Mouse (Mus musculus) heart, adult 8-10 months (tissue): ENCODE results near the gene Nobox. TPM values are rescaled to one million over a fixed set of nuclear protein-coding genes. Genes with fewer than 3 reads are reported as not detected.
A peak's percentile ranks its signal among the peaks of the same experiment; 100 is the strongest.

Source experiments
- DNase-seq: peaks from one replicate; pipeline ENCODE4 v3.0.0; 2022; ENCODE audit warnings: low spot score
- total RNA-seq, 4 experiments: library from RNA; stranded (reverse); gene quantifications; 2 replicates each; pipeline ENCODE4 v1.2.4; 2022

Nobox gene
- total RNA-seq, result not detected

DNA sequence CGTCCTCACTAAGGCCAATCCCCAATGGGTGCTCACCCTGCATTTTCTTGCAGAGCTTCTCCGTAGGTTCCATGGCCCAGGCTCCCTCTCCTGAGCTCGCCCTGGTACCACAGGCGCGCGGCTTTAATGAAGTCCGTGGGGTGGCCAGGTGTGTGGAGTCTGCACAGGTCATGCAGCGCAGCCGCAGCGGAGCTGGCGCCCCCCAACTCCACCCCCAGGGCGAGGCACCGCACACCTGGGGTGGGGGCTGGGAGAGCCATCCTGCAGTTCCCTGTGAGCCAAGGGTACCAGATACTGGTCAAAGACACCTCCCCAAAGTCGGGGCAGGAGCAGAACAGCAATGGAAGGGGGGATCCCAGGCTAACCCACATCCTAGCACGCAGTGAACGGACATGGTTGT, at the start of gene Nobox:
Gene Nobox (minus strand): TSS at position 101 of the 400 bp plus-strand sequence.
- DNase-seq, result no peak

DNA sequence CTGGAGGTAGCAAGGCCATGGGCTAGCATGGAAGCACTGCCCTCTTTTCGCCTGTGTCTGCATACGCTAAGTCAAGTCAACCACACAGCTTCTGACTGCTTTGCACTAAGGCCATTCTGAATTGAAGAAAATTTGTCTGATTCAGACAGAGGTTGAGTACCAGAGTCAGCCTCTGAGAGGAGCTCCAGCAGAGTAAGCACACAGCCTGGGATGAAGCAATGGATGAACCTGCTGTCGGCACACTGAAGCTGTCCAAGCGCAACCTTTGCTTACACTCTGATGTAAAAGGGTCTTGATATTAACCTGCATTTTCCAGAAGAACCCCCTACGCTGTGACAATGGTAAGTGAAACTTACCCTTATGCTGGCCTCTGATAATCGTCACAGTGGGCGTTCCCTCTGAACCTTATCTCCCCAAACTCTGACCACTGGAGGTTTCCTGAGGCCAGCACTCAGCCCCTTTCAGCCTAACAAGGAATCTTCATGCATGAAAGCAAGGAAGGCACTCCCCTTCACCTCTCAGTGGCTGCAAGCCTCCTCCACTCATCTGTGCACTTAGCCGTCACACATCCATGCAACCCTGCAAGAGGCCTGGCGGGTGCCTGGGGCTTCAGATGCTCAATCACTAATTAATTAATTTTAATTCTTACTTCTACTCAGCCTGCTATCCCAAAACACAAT, 45.3 kb upstream of the Nobox start:
- DNase-seq, result no peak

DNA sequence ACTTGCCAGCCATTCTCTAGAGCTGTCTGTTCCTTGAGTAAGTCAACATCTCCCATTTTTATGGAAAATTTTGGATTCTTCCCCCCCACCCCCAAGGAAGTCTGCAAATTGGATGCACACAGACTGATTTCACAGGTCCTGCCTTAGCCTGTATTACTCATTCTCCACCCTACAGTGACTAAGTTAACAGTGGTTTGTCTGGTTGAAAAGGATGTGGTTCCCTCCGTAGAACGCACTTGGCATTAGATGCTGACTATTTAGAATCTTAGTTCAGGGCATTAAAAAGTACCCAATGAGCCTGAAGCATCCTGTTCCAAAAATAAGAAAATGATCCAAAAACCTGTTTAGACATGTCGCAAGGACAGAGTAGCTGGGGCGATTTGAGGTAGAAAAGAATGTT, 44.1 kb upstream of the Nobox start:
- DNase-seq, result no peak

DNA sequence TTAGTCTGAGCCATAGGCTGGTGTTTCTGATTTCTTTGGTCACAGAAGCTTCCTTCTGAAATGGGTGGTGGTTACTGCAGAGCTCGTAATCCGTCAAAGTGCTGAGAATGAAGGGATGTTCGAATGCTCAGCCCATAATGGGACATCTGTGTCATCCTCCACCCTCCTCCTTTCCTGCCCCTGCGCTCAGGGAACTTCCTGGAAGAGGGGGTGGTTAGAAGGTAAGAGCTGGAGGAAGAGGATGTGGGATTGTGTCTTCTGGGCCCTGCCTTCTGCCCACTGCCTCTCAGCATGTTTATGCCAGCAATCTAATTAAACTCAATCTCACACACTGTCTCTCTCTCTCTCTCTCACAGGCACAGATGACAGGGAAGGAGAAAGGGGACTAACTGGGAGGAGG, 39.7 kb upstream of the Nobox start:
- no peak for DNase-seq

DNA sequence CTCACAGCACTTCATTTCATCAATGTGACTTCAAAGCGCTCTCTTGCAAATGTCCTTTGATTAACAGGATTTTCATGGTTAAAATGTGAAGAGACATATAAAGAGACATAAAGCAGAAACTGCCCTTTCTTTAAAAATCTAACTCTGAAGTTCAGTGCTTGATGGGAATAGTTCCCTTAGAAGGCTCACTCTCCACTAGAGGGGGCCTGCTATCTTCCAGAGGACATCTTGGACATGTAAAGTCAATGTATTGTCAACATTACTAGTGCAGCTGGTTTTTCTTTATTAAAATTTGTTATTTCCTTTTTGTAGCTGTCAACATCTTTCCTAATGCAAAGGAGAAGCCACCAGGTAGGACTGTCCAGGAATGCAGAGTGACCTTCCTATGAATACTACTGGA, 38.3 kb upstream of the Nobox start:
- DNase-seq, result no peak

DNA sequence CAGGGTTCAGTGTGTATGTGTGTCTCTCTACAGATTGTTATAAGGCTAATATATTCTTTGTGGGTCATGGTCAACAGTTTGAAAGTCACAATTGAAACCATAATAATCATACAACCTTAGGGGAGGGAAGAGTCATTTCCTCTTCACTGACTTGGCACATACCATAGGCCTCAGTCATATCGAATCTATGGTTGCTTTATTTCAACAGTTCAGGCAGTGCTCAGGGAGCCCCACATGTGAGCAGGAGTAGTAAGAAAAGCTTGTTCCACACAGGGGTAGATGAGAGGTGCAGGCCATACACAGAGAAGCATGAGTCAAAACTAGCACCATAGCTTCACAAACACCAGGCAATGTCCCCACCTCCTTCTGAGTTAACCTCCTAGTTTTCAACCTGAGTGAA, 33.7 kb upstream of the Nobox start:
- no peak for DNase-seq

DNA sequence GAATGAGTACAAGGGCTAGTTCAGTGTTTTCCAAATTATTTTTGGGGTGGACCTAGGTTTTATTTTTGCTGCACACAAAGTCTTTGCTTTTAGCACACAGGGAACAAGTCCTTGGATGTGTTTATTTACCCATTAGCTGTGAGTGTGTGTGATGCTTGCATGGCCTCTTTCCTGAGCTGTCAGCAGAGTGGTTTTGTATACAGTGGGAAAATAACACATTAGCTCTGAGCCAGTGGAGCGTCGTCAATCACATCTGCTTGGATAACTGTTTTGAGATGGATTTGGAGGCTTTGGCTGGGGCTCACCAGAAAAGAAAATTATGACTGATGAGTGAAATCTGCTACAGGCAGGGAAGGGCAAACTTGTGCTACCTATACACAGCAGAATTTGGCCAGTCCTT, 33.0 kb upstream of the Nobox start:
- no peak for DNase-seq

DNA sequence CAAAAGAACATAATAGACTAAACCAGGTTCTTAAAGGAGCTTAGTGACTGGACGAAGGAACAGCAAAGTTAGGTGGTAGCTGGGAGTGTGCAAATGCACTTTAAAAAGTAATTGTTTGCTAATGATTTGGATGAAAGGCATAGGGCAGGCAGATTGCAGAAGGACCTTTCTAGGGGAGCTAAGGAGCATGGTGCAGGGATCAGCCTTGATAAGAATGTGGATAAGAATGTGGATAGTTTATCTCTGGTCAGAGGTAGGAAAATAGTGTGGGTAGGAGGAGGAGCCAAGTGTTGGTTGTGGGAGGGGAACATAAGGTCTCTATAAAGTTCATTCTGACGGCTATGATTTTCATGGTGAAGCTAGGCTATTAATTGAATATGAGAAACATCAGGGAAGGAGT, 29.4 kb upstream of the Nobox start:
- DNase-seq, result no peak

DNA sequence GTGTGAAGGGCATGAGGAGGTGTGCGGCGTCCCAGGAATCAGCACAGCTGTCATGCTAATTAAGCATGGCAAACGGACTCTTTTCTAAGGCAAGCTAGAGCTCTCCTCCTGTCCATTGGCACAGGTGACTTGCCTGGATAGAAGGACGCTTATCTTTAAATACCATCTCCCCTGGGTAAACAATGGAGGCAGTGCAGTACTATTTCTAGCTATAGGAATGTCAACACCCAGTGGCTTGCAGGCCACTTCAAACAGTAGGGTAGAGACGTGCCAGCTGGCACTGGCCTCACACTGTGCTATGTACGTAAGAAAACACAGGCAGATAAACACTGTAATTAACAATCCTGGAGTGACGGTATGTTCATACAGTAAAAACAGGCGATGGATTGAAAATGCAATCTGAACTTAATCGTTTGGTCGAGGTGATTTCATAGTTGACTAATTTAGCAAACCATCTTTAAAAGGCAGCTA, 28.2 kb upstream of the Nobox start:
- peak; percentile 40 for DNase-seq

DNA sequence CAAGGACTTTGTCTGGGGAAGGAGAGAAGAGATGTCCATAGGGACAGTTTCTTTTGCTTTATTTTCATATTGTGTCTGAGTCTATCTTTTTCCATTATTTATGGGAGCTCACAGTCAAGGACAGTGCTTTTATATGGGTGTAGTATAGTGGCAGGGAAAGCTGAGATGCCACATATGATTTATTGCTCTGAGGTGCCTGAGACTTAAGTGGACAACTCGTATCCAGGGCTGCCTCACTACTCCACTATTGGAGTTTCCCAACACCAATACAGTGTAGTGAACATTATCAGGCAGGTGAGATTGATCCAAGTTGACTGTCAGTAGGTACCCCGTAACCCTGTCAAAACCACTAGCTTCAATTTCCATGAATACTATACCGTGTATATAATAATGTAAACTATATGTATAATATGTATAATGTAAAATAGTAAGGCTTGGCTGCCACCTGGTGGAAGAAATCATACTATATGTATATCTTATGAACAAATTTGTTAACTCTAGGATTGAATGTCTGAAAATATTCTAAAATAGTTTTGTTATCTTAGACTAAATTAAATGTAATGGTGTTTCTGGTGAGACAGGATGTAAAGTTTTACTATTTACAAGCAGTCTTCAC, 26.4 kb upstream of the Nobox start:
- DNase-seq, result no peak

DNA sequence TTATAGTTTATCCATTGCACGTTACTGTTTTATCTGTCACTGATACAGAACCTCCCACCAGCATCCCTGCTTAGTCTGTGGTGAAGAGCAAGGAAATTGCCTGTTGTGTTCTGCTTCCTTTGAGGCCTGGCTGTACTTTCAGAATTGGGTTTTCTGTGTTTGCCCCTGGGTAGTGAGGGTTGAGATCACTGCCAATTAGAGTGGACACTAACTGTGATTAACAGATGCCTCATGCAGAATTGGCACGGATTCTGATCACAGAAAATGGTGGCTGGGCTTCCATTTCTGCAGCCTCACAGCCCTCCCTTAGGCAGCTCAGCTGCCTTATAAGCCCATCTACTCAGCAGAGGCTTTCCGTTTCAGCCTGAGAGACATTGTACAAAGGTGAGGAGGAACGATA, 24.1 kb upstream of the Nobox start:
- DNase-seq, result no peak

DNA sequence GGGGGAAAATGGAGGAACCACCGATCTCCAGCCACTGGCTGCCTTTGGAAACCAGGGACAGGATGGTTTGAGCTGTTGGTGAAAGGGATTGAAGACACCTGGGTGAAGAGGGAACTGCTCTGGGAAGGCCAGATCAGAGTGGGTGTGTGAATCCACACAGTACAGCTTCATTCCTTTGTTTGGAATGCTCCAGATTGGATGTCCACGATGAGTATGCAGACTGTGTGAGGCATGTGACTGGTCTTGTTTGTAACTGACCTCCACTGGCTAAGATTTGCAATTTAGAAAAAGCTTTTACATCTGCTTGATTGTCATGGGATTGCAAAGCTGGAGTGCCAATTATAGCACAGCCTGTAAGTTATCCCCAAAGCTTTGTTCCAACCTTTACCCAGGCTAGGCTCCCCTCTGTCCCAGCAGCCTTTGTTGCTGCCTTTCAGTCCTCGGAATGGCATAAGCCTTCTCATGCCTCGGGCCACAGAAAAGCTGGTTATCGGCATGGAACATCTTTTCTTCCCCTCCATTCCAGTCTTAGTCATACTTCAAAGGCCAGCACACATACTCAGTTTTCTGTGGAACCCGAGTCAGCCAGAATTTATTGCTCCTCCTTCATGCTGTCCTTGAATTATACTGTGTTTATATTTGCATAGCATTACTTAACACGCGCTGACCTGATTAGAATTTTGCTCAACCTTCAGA, 3.8 kb upstream of the Nobox start:
- DNase-seq, result no peak

DNA sequence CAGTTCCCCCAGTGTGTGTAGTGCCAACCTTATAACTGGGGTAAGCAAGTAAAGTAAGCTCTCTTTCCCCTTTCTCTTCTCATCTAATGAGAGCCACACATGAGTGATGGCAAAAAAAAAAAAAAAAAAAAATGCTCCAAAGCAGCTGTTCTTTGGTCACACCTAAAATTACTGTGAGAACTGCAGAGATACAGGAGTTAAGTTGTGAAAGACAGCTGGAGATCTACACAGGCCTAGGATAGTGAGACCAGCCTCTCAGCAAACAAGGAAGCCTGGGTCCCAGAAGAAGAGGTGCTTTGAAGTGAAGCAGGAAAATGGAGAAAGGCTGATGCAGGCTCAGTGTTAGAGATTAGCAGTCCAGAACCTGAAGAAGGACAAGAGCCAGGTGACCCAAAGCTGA, 3.2 kb upstream of the Nobox start:
- DNase-seq, result no peak

DNA sequence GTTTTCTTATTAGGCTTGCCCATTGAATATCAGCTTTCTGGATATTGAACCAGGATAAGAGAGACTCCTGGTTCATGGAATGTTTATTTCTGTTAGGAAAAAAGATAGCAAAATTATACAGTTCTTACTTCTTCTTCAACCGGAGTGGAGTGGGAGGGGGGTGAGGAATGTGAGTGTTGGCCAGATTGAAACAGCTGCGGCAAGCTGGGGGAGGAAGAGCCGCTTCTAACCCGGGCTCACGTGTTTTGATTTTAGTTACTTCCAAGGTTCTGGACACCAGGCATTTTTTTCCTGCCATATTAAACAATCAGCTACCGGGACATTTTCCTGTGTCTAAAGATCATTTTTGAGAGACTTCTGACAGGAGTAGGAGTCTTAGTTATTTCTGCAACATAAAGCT, 717 bp upstream of the Nobox start:
- no peak for DNase-seq

DNA sequence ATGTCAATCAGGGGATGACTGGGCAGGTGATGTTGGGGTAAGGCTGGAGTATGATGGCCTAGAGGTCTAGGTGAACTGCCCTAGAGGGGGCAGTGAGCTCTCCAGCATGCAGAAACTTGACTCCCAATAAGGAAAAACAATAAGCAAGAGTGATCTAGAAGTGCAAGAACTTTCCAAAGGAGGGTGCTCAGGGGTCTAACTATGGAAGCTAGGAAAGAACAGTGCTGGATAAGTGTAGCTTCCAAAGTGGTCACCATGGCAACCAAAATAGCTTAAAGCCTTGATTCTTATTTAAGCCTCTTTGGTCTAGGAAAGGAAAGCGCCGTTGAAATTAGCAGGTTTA, 11.9 kb downstream of the Nobox start:
- DNase-seq, result no peak

DNA sequence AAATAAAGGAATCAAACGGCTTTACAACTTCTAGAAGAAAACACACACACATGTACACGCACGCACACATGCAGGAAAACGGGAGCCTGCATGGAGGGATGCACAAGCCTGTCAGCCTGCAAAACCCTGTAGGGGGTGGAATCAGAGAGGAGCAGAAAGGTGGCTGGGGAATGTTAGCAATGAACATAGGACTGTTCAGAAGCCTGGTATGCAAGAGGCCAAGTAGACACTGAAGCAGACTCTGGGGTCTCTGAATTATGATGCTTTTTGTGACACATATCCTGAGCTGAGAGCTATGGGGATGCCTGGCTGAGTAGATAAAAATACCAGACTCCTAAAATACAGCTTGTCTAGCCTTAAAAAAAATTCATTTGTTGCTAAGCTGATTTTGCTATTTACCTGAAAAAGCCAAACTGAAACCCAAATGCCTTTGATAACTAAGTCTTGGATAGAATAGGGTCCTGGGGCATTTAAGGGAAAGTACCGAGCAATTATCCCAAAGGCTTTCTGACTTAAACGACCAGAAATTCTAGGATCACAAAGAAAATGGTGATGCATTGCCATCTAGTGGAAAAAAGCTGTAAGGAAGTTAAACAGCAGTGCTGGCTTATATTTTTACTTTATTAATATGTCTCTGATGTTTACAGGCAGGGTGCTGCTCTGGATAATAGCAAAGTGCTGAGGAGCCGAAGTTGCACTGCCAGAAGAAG, 12.4 kb downstream of the Nobox start:
- peak; percentile 35 for DNase-seq

DNA sequence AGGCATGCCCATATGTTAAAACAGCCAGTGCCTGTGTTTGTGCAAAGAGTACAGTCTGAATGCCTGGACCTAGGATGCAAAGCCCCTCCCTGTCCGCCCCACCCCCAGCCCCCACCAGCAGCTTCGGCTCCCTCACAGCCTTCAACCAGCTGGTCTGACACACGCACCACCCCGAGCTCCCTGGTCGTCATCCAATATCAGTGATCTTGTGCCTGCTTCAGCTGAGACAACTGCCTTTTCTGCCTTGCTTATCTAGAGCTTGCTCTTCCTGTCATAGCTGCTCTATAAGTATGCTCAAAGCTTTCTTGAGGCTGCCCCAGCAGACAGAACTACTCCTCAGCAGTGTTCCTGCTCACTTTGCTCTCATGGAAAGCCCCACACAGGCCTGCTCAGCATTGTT, 13.4 kb downstream of the Nobox start:
- no peak for DNase-seq

DNA sequence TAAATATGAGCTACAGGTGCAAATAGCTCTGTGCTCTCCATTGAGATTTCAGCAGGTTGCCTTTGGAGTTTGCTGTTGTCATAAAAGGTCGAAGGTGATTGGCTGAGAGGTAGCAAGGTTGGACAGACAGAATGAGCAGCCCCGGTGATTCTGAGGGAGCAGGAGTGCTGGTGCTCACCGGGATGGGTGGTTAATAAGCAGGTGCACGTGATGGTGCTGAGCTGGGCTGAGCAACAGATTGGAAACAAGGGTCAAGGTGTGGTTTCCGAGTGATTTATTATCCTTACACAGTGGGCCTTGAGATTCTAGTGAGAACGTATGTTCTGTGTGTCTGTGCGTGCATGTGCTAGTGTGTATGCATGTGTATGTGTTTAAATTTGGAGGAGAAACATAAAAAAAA, 16.2 kb downstream of the Nobox start:
- DNase-seq, result no peak

DNA sequence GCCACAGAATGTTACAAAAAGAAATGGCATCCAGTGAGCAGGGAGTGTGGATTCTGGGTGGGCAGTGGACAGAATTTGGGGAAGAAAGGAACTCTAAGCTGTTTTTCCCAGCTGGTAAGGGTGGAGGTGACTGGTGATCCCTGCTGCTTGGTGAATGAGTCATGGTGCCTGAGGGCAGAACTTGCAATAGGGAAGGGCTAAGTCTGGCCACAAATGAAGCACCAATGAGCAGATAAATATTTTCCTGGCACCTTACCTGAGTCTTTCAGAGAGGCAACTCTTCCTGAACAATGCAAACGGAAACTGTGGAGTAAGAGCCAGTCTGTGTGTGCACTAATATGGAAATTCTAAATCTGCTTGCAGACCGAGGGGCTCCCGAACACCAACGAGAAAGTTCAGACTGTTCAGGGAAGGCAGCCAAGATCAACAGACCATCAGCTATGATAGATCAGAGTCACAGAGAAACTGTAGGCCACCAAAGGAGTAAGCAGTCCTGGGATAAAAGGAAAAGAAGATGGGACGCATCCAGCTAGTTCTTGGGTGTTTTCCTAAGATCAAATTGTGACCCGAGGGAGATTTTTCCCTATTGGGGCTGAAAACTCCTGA, 16.8 kb downstream of the Nobox start:
- no peak for DNase-seq

DNA sequence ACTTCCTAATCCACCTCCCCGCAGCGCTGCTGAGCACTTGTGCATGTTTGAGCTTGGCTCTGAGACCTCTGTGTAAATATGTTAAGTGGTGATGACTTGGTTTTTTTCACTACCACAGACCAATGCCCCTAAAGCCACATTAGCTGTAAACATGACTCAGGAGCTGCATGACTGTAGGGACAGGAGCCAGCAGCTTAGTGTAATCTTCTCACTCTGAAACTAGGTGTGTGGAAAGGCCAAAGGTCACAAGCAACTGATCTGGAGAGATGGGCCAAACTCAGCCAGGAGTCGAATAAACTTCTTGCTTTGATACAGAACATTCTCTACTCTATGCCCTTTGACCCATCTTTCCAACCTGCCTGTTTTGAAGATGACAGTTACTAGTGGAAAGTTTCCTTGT, 17.3 kb downstream of the Nobox start:
- no peak for DNase-seq

DNA sequence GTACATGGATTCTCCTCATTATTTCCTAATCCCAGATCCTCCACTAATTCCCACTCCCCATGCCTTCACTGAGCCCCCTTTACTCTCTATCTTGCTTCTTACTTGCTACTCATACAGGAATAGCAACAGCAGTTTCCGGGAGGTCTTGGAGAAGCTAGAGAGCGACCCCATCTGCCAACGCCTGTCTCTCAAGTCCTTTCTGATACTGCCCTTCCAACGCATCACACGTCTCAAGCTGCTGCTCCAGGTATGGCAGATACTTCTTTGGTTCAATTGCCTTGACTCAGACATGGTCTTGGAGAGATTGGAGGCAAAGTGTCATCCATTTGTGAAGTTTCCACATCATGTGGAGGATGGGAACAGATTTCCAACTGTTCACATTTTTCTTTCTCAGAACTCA, 28.9 kb downstream of the Nobox start:
- DNase-seq, result no peak

DNA sequence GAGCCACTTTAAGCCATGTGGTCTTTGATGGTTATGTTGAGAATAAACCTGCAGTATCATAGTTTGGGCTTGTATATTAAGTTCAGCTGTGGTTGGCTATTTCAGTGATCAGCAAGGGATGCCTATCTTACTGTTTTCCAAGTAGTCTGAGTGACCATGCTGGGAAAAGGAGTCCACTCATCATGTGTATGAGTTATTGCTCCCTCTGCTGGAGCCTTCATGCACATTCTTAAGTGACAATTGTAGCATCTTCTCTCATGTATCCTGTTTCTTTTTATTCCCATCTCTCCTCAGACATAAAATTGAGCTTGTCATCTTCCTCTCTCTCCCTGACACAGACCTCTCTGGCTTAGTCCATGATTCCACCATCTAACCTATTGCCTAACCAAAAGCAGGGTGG, 31.1 kb downstream of the Nobox start:
- DNase-seq, result no peak
